Mouse (Mus musculus) retina, adult 2 months (tissue): ENCODE measurements around the gene Phka2.

Experiments used
- DNase-seq: peaks from one replicate; pipeline ENCODE4 v3.0.0-alpha.2; 2012; ENCODE audit warnings: low read depth, low spot score

The Phka2 gene

DNA sequence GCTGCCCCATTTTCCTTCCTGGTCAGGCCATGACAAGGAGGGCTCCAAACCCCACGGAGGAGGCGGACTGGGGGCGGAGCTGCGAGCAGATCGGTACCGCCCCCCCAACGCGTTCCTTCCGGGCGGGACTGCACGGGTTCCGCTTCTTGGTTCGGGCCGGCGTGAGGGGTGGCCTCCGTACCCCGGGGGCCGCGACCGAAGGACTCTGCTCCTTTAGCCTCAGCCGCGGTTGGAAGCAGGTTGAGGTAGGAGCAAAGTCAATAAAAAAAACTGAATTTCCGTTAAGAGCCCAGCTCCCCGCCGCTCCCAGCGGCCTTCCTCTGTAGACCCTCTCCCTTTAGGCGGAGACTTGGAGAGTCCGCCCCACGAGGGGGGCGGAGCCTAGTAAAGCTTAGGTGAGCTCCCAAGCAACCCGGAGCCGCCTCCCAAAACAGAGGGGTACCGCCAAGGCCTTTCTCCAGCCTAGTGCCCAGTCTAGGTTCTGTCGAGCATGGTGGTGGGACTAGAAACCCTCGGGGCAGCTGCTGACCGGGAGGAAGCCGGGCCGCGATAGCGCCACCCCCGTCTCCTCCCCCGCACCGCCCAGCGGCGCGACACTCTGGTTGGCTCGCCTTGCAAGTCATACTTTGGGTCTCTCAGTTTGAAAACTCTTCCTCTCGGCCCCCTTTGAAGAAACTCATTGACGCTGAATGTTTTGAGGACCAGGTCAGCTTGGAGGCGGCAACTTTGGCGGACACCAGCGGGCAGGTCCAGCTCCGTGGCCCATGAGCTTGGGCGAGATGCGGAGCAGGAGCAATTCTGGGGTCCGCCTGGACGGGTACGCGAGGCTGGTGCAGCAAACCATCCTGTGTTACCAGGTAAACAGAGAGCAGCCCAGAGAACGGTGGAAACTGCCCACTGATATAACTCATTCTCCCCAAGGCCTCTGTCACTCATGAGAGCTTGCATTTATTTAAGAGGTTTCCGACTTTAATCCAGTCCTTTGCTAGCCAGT, at the start of gene Phka2:
TSS of gene Phka2 (plus strand) at position 119 of the 994 bp plus-strand sequence.
- peak; percentile 43 for DNase-seq

DNA sequence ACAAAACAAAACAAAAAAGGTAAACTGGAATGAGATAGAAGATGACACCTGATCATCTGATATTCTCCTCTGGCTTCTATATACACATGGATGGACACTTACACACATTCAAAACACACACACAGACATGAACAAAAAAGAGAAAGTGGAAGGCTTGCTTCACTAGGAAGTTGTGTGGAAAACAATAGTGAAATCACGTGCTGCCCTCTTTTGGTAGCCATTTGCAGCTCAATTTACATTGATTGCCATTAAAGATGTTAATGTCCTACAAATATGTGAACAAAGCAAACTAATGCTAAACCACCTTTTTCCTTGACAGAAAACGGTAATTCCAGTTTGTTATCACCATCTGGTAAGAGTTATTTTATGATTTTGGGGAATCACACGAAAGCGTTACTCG, 46.3 kb upstream of the Phka2 start:
- no peak for DNase-seq

DNA sequence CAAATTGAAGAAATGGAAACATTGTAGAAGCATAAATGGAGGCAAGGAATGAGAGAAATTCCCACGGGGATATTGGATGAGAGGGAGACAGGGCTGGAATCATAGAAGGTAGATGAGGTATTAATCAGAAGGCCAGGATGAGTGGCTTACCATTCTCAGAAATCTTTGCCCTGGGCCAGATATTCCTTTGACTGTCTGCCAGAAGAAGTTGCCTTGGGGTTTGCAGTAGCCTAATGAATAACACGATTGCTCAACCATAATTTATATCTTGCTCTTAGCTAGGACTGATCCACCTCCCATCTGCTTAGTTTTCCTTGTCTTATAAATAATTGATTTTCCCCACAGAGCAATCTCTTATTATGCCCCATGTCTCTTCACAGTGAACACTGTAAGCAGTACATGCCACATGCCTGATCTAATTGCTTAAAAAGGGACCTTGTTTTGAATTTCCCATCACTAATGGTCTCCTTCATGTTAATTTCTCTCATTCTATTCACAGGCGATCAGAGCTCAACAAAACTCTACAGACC, 30.6 kb upstream of the Phka2 start:
- no peak for DNase-seq

DNA sequence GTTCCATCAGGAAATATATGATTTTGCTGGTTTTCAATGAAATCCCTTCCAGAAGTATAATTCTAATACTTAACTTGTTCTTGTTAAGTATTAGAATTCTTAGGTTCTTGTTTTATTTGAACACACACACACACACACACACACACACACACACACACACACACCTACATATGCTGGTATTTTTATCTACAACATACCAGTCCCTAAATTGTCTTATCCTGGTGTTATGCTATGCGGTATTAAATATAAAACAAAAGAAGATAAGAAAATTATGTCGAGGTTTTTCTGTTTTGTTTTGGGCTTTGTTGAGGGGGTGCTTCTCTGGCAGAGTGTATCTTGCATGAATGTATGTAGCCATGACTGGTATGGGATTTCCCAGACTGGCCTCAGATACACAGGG, 12.2 kb upstream of the Phka2 start:
- no peak for DNase-seq

DNA sequence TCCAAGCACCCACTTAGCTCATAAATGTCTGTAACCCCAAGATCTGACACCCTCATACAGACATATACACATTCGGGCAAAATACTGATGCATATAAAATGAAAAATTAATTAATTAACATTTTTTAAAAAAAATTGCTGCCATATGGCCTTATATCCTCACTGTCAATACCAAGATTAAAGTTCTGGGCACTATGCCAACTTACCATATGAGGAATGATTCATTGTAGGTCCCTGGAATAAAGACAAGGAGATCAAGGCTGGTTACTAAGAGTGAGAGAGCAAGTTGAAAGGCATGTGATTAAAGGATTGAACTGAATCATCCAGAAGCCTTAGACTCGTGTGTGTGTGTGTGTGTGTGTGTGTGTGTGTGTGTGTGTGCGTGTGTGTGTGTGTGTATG, 7.6 kb upstream of the Phka2 start:
- DNase-seq = no peak

DNA sequence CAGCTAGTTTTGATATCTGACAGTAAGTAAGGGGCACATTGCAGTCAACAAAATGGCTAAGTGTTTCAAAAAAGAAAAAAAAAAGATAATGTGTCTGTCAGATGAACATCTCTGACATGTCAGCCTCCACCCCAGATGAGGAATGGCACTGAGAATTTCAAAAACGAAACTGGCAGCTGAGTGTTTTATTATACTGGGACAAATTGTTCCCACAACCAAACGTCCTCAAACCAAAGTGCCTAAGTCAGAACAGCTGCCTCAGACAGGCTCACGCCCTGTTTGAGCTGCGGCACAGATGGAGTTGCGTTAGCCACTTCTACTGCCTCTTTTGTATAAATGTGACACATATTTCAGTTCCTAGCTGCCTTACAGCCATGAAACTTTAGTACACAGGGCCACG, 7.0 kb upstream of the Phka2 start:
- DNase-seq = no peak

DNA sequence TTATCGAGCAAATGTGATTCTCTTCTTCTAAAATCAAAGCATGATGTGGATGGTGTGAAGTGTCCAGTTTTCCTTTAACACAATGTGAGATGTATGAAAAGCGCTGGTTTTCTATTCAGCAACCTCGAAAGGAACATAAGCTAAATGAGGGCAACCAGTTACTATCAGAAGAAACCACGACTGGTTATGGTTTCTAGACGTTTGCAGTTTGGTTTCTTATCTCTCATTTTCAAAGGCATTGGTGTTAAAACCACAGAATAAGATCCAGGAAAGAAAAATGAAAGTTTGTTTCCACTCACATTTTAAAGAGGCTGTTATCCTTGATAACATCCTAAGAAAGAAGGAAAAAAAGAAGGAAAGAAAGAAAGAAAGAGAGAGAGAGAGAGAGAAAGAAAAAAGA, 5.5 kb upstream of the Phka2 start:
- DNase-seq = no peak

DNA sequence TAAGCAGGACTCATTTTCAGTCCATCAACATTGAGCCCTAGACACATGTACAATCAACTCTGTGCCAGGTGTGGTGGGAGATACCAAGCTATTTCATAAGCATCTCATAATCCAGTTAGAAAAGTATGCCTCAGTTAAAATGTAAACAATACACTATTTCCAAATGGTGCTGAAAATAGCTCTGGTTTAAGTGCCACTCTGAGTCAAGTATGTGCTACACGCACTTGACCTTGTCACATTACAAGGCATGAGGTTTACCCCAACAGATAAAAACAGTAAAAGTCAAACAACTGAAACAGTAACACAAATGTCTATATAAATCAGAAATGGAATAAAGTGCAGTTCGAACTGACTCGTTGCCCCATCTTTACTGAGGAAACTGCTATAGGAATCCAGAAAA, 871 bp upstream of the Phka2 start:
- DNase-seq = no peak

DNA sequence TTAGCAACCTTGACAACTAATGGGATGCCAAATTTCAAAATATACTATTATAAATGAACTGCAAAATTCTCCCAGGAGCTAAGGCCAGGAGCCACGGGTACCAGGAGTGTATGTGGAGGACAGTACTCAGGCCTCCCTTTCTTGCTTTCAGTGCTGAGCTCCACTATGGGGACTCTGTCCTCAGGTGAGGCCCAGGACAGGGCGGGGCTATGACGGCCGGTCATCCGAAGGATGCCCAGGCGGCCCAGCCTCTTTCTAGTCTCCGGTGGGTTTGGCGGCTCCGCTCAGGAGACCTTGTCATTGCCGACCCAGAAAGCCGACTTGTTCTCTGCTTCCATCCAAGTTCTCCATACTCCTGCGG, 299 bp upstream of the Phka2 start:
- DNase-seq = no peak

DNA sequence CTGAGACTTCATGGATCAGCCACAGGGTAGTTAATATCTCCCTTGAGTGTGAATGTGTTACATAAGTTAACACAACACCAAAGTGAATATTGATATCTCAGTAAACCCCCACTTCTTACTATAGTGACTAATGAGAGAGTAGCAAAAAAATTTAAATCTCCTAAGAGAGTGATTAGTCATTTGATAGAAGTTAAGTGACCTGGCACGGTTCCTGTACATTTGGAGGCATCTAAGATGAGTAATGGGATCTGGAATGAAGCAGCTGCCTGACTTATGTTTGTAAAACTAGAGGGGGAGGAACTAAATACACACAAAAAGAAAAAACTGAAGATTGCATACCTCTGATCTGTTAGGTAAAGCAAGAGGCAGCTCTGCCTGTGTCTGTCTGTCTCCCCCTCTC, 7.1 kb downstream of the Phka2 start:
- no peak for DNase-seq

DNA sequence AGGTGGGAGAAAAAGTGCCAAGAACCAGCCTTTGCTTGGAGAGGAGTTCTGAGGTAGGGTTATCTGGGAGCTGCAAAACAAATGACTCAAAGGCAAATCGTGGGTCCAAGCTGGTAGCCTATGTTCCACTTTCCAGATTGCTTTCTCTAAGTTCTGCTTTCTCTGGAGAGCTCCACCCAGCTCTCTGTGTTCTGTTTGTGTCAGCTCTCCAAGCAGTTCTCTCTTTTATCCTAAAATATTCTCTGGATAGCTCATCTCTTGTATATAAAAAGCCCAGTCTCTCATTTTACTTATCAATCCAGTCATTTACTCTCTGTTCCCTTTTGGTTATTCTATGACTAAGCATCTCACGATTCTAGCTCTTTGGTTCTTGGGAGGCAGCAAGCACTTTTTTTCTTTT, 8.2 kb downstream of the Phka2 start:
- no peak for DNase-seq

DNA sequence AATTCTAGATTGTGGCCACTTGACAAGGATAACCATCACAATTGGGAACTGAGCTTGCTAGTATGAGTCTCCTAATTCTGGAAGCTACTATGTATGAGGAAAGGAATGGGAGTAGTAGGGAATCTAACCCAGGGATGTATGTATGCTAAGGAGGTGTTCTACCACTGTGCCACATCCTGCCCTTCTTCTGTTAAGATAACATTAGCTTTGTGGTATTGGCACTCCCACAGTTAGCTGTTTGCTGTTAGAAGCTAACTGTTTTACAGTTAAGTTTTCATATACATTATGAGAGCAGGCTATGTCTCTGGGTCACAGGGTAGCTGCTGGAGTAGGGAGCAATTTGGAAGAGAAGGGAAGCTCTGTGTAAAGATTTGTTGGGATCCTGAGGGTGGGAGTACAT, 14.1 kb downstream of the Phka2 start:
- no peak for DNase-seq

DNA sequence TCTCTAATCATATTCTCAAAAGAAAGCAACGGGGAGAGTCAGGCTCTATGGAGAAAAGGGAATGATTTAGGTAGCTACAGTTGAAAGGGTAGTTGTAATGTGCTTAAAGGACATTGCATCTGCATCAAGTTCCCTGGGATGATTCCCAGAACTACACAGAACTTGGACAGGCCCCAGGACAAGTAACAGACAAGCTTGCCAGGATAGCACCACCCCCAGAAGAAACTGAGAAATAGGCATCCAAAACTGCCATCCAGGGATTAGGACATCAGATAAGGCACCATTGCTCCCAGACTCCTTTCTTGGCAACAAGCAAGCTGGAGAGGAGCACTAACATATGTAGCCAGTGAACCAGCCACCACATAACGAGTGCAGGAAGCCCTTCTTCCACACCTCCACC, 40.8 kb downstream of the Phka2 start:
- no peak for DNase-seq

DNA sequence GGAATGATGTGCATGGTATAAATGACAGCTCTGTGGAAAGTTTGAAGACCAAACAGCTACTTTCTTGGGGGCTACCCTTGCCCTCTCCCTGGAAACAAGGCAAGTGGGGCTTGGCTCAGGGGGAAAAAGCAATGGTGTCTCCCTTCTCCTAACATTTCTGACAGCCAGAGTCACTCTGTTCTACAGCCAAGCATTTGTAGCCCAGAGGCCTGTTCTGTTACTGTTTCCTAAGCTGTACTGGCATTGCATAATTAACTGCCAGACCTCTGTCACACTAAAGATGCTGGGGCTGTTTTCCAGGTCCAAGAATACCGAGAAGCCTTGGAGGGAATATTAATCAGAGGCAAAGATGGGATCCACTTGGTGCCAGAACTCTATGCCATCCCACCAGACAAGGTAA, 46.9 kb downstream of the Phka2 start:
- no peak for DNase-seq

DNA sequence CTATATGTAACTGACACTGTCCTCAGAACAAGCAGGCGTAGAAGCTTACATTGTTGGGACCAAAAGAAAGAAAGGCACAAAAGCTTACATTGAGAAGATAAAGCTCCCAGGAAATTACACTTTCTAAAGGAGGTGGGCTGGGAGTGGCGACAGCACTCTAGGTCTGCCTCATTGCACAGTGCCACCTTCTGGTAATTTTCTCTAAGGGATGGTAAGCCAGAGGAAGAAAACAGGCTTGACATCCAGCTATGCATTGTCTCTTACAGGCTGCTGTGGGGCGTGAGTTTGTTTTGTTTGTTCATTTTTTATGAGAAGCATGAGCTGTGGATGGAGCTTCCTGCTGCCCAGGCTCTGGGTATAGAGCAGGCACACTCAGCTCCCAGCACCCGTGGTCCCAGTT, 50.1 kb downstream of the Phka2 start:
- no peak for DNase-seq

DNA sequence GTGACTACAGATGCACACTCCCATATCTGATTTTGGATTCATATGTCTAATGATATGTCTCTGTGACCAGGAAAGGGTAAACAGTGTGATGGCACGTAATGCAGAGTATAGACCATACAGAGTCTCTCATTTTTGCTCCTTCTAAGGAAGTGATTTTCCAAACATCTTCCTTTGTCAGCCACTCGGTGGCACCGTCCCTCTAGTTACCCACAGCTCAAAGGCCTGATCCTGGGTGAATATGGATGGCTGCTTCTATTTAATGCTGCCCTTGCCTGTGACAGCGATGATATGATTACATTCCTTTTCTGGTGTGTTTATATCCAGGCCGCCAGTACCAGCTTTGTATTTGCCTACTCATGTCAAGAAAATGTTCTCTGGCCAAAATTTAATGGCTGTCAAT, 81.6 kb downstream of the Phka2 start:
- no peak for DNase-seq

DNA sequence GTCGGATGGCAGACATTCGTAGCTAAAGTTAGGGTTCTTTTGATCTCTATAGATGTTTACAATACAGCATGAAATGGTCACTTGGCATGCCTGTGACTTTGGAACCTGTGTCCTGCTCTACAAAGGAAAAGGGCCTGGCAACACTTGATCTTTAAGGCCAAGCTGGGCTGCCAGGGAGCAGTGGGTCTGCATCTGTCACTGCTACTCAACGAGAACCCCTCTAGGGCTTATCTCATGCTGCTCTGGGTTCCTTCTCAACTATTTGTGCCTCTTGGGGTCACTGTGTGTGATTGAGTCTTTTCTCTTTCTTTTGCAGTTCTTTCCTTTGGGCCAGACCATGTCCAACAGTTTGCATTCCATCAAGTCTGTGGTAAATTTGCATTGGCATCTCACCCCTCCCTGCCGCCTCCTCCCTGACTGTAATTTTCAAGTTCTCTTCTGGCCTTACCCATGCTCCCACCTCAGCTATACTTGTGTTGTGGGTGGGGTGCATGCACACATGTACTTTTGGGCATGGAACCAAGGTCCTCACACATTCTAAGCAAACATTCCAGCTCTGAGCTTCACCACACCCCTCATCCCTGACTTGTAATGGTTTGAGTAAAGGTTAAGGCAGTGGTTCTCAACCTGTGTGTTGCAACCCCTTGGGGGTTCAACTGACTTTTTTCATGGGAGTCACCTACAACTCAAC, 82.3 kb downstream of the Phka2 start:
- DNase-seq = no peak

DNA sequence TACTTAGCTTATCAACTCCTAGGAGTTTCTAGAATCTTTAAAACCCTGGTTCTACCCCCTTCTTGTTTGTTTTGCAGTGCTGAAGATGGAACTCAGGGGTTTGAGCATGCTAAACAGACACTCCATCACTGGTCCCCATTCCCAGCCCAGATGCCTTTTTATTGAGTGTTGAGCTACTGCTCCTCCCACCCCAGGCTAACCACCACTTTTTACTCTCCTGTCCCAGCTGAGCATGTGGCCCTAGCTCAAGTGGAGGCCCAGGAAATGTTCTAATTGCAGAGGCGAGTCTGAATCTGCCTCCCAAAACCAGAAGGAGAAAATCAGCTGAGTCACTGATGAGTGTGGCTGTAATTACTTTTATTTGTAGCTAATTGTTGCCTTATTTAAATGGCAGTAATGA, 83.1 kb downstream of the Phka2 start:
- DNase-seq = no peak

DNA sequence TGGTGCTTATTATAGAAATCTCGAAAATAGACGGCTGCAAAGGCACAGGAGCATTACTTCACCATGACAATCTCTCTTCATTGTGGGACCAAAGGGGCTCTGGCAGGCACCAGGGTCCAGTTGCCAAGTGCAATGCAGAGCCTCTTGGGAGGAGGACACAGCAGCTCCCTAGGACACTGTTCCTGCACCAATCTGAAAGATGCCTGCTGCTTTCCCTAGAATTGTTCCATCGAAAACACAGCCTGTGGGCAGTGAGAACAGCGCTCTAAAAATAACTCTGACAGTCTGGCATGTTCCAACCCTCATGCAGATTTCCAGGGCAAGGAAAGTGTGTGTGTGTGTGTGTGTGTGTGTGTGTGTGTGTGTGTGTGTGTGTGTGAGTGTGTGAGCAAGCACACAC, 86.6 kb downstream of the Phka2 start:
- DNase-seq = no peak

DNA sequence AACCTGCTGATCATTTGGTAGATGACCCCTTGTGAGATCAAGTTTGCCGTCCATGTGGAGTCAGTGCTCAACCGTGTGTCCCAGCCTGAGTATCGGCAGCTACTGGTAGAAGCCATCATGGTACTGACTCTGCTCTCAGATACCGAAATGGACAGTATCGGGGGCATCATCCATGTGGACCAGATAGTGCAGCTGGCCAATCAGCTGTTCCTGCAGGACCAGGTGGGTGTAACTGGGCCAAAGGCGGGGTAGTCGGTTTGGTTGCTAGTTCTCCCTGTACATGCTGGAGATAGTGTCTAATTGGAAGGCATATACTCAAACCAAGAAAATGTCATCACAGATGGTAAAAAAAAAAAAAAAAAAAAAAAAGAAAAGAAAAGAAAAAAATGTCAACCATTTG, 88.2 kb downstream of the Phka2 start:
- no peak for DNase-seq

DNA sequence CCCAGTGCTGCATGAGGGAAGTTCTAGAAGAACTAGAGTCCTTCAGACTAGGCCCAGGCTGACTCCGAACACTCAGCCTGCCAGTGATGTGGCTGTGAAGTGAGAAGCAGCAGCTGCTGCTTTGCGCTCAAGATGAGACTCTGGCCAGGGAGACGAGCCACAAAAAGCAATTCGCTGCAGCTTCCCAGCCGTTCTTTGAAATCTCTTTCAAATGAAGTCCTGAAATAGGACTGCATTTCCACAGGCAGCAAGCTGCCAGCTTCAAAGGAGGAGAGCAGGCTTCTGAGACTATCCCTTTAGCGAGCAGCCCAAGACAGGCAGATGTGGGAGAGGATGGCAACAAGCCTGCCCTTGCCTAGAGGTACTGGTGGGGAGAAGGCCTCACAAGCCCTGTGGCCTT, 91.0 kb downstream of the Phka2 start:
- DNase-seq = no peak

DNA sequence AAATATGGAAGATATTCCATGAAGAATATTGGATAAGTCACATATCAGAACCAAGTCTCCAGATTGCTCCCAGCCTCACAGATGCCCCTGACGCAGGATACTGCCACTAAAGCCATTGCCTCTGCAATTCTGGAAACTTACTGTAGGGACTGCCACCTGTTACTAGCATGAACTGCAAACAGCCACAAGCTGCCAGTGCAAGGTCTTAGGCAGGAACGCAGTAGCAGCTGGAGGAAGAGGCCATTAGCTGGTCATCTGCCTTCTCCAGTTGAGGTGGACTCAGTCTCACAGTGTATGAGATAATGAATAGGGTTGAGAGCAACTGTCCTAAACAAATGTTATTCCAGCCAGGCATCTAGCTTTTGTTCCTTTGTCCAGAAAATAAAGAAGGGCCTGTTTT, 96.1 kb downstream of the Phka2 start:
- no peak for DNase-seq
